Mouse (Mus musculus) heart, embryonic 13.5 days (tissue): ENCODE data around the gene Rsbn1l. TPM values are rescaled to one million over a fixed set of nuclear protein-coding genes. Genes with fewer than 3 reads are reported as not detected.

Experiments
- ATAC-seq: fragments of 200-750 bp; cut with Nextera tagmentation; 2 replicates; pipeline ENCODE4 v1.8.0; 2017; ENCODE audit warnings: moderate TSS enrichment; ENCODE audit not compliant: insufficient number of reproducible peaks, low FRiP score, low TSS enrichment; ENCODE audit errors: extremely low read depth
- H3K27ac ChIP-seq: fragments of 300-500 bp; sonication (generic); replicated peaks from 2 replicates; pipeline ENCODE4 v1.5.1; 2015; ENCODE audit warnings: moderate library complexity, mild to moderate bottlenecking, inconsistent platforms
- H3K27me3 ChIP-seq: fragments of 300-500 bp; sonication (generic); replicated peaks from 2 replicates; pipeline ENCODE4 v1.6.1; 2015; ENCODE audit warnings: mild to moderate bottlenecking, inconsistent platforms
- H3K36me3 ChIP-seq: fragments of 300-500 bp; sonication (generic); 2 replicates; pipeline ENCODE4 v1.6.1; 2015; ENCODE audit warnings: mild to moderate bottlenecking, inconsistent platforms
- H3K4me1 ChIP-seq: fragments of 300-500 bp; sonication (generic); 2 replicates; pipeline ENCODE4 v1.6.1; 2015; ENCODE audit warnings: inconsistent platforms
- H3K4me2 ChIP-seq: fragments of 300-500 bp; sonication (generic); 2 replicates; pipeline ENCODE4 v1.6.1; 2015; ENCODE audit warnings: inconsistent platforms, mild to moderate bottlenecking, moderate library complexity
- H3K4me3 ChIP-seq: fragments of 300-500 bp; sonication (generic); 2 replicates; pipeline ENCODE4 v1.5.1; 2015; ENCODE audit warnings: moderate library complexity, mild to moderate bottlenecking, inconsistent platforms
- H3K9ac ChIP-seq: fragments of 300-500 bp; sonication (generic); 2 replicates; pipeline ENCODE4 v1.6.1; 2015; ENCODE audit warnings: inconsistent platforms, mild to moderate bottlenecking, moderate library complexity
- H3K9me3 ChIP-seq: fragments of 300-500 bp; sonication (generic); 2 replicates; pipeline ENCODE4 v1.6.1; 2016; ENCODE audit warnings: inconsistent platforms
- WGBS: fragments of 180-500 bp; shearing (Covaris S2); methylation state at CpG from one replicate; pipeline ENCODE4 v1.1.7; 2015; ENCODE audit warnings: mixed read lengths; 5-methylcytosine and 5-hydroxymethylcytosine counted together
- polyA plus RNA-seq: library from polyadenylated mRNA; unstranded; fragments of >200 nt; fragmentation: Nextera tagmentation; extraction: Ambion mirVana; gene quantifications from 2 replicates; pipeline ENCODE4 v1.2.1, GENCODE M21; 2015

Rsbn1l gene
- polyA plus RNA-seq, 1 experiment from 2014 or later, result 4.3 TPM

- Histone ChIP-seq H3K4me3 (no peak overlapping the region), H3K4me1 (peaks cover 42% of the 10 kb centered on the region), H3K36me3 (peaks cover 4% of the 10 kb centered on the region), H3K27me3 (no peaks in the 10 kb centered on the region), H3K9me3 (no peaks in the 10 kb centered on the region), H3K9ac (0 out of 2 replicates have a peak overlapping the region, but pooled peaks have one; percentile 21), H3K27ac (peak overlapping the region; percentile 75), H3K4me2 (peak overlapping the region; percentile 29)
- no peak for ATAC-seq
Observed at GRCm38 (mm10) chr5:20930430-20930829, 25.8 kb downstream of the Rsbn1l start.

- 44% methylated on average over 6 of the region's 6 CpGs for WGBS
- no peak for ATAC-seq
- no peak overlapping the region for H3K9ac ChIP-seq
- no peaks in the 10 kb centered on the region for H3K27me3 ChIP-seq
- H3K27ac ChIP-seq, result peak overlapping the region; percentile 75
- peaks cover 39% of the 10 kb centered on the region for H3K4me1 ChIP-seq
- H3K4me2 ChIP-seq, result peak overlapping the region; percentile 29; the same call in 1 of the 2 replicates
- H3K36me3 ChIP-seq, result peaks cover 4% of the 10 kb centered on the region
- no peak overlapping the region for H3K4me3 ChIP-seq
- H3K9me3 ChIP-seq, result no peaks in the 10 kb centered on the region
Observed at GRCm38 (mm10) chr5:20929669-20930151, 26.5 kb downstream of the Rsbn1l start.

GRCm38 (mm10) chr5:20925451-20925850 is 30.7 kb downstream of the Rsbn1l start:
- Histone ChIP-seq H3K27me3 (no peaks in the 10 kb centered on the region), H3K4me3 (no peak overlapping the region), H3K36me3 (peaks cover 9% of the 10 kb centered on the region), H3K4me2 (no peak overlapping the region), H3K9me3 (no peaks in the 10 kb centered on the region), H3K4me1 (peaks cover 19% of the 10 kb centered on the region), H3K27ac (no peak overlapping the region), H3K9ac (no peak overlapping the region)
- no peak for ATAC-seq
- WGBS, result 79% methylated on average over 3 of the region's 3 CpGs

- H3K4me2 ChIP-seq, result no peak overlapping the region
- no peaks in the 10 kb centered on the region for H3K9me3 ChIP-seq
- H3K9ac ChIP-seq, result no peak overlapping the region
- no peak for ATAC-seq
- H3K27me3 ChIP-seq, result no peaks in the 10 kb centered on the region
- no peak overlapping the region for H3K4me3 ChIP-seq
- 78% methylated on average over 3 of the region's 3 CpGs for WGBS
- H3K27ac ChIP-seq, result no peak overlapping the region
- peaks cover 9% of the 10 kb centered on the region for H3K36me3 ChIP-seq
- H3K4me1 ChIP-seq, result peaks cover 11% of the 10 kb centered on the region
Observed at GRCm38 (mm10) chr5:20924608-20925007, 31.6 kb downstream of the Rsbn1l start.

GRCm38 (mm10) chr5:20919566-20919965 is 36.6 kb downstream of the Rsbn1l start:
- Histone ChIP-seq H3K9me3 (no peaks in the 10 kb centered on the region), H3K4me3 (no peak overlapping the region), H3K36me3 (peaks cover 12% of the 10 kb centered on the region), H3K9ac (no peak overlapping the region), H3K27me3 (no peaks in the 10 kb centered on the region), H3K27ac (no peak overlapping the region), H3K4me2 (no peak overlapping the region), H3K4me1 (peaks cover 7% of the 10 kb centered on the region; the same call in 1 of the 2 replicates)
- 88% methylated on average over 9 of the region's 9 CpGs for WGBS
- ATAC-seq, result no peak

- peaks cover 12% of the 10 kb centered on the region for H3K36me3 ChIP-seq
- H3K4me2 ChIP-seq, result no peak overlapping the region
- WGBS, result 83% methylated on average over 4 of the region's 4 CpGs
- ATAC-seq, result no peak
- H3K4me1 ChIP-seq, result peaks cover 7% of the 10 kb centered on the region
- H3K9me3 ChIP-seq, result no peaks in the 10 kb centered on the region
- H3K9ac ChIP-seq, result no peak overlapping the region
- no peak overlapping the region for H3K27ac ChIP-seq
- no peaks in the 10 kb centered on the region for H3K27me3 ChIP-seq
- no peak overlapping the region for H3K4me3 ChIP-seq
Observed at GRCm38 (mm10) chr5:20918967-20919366, 37.2 kb downstream of the Rsbn1l start.

- H3K4me1 ChIP-seq, result peaks cover 6% of the 10 kb centered on the region; the same call in 1 of the 2 replicates
- whole genome bisulfite sequencing, result 71% methylated on average over 11 of the region's 11 CpGs
- H3K9ac ChIP-seq, result no peak overlapping the region
- peaks cover 8% of the 10 kb centered on the region; the same call in 1 of the 2 replicates for H3K36me3 ChIP-seq
- no peak for ATAC-seq
- no peak overlapping the region for H3K4me3 ChIP-seq
- H3K4me2 ChIP-seq, result no peak overlapping the region
- no peaks in the 10 kb centered on the region for H3K27me3 ChIP-seq
- H3K27ac ChIP-seq, result no peak overlapping the region
- no peaks in the 10 kb centered on the region for H3K9me3 ChIP-seq
Observed at GRCm38 (mm10) chr5:20913372-20914275, 42.6 kb downstream of the Rsbn1l start.

- 74% methylated on average over 2 of the region's 2 CpGs for WGBS
- no peak for ATAC-seq
Observed at GRCm38 (mm10) chr5:20911741-20912140, 44.5 kb downstream of the Rsbn1l start.

GRCm38 (mm10) chr5:20906191-20906590 is 50.0 kb downstream of the Rsbn1l start:
- H3K4me1 ChIP-seq, result peaks cover 13% of the 10 kb centered on the region
- no peak overlapping the region for H3K4me3 ChIP-seq
- no peaks in the 10 kb centered on the region for H3K27me3 ChIP-seq
- WGBS, result 85% methylated on average over 7 of the region's 7 CpGs
- H3K36me3 ChIP-seq, result peaks cover 60% of the 10 kb centered on the region
- no peak for ATAC-seq
- H3K27ac ChIP-seq, result no peak overlapping the region
- no peak overlapping the region for H3K4me2 ChIP-seq
- H3K9ac ChIP-seq, result no peak overlapping the region
- H3K9me3 ChIP-seq, result no peaks in the 10 kb centered on the region

More at GRCm38 (mm10) chr5:20911741-20912140, 44.5 kb downstream of the Rsbn1l start:
- peaks cover 19% of the 10 kb centered on the region for H3K36me3 ChIP-seq
- H3K9me3 ChIP-seq, result no peaks in the 10 kb centered on the region
- H3K4me1 ChIP-seq, result peaks cover 3% of the 10 kb centered on the region; the same call in 1 of the 2 replicates
- no peak overlapping the region for H3K4me3 ChIP-seq
- H3K27ac ChIP-seq, result no peak overlapping the region
- no peak overlapping the region for H3K9ac ChIP-seq
- H3K27me3 ChIP-seq, result no peaks in the 10 kb centered on the region
- no peak overlapping the region for H3K4me2 ChIP-seq

GRCm38 (mm10) chr5:20905437-20905836 is 50.8 kb downstream of the Rsbn1l start:
- H3K9me3 ChIP-seq, result no peaks in the 10 kb centered on the region
- peaks cover 66% of the 10 kb centered on the region for H3K36me3 ChIP-seq
- H3K4me2 ChIP-seq, result no peak overlapping the region
- no peak overlapping the region for H3K27ac ChIP-seq
- no peak for ATAC-seq
- H3K9ac ChIP-seq, result no peak overlapping the region
- H3K4me3 ChIP-seq, result no peak overlapping the region
- no peaks in the 10 kb centered on the region for H3K27me3 ChIP-seq
- 71% methylated on average over 2 of the region's 2 CpGs for WGBS
- peaks cover 13% of the 10 kb centered on the region for H3K4me1 ChIP-seq

- no peaks in the 10 kb centered on the region for H3K9me3 ChIP-seq
- H3K4me1 ChIP-seq, result peaks cover 13% of the 10 kb centered on the region
- no peak overlapping the region for H3K4me2 ChIP-seq
- H3K36me3 ChIP-seq, result peaks cover 69% of the 10 kb centered on the region
- no peak overlapping the region for H3K4me3 ChIP-seq
- no peak overlapping the region; the same call in 1 of the 2 replicates for H3K27ac ChIP-seq
- H3K27me3 ChIP-seq, result no peaks in the 10 kb centered on the region
- 66% methylated on average over 2 of the region's 2 CpGs for WGBS
- ATAC-seq, result no peak
- no peak overlapping the region for H3K9ac ChIP-seq
Observed at GRCm38 (mm10) chr5:20904647-20905046, 51.6 kb downstream of the Rsbn1l start.
